Mouse (Mus musculus) testis, adult 2 months (tissue): ENCODE data around the gene Gm5767. TPM values are rescaled to one million over a fixed set of nuclear protein-coding genes. Genes with fewer than 3 reads are reported as not detected.

ENCODE experiments used
- H3K27ac ChIP-seq: fragments of 200-500 bp; 2 replicates; pipeline ENCODE4 v1.5.1; 2012; ENCODE audit warnings: low read depth, low read length; ENCODE audit not compliant: control insufficient read depth, insufficient read depth
- H3K27me3 ChIP-seq: fragments of 200-500 bp; 2 replicates; pipeline ENCODE4 v1.6.1; 2012; ENCODE audit warnings: mild to moderate bottlenecking, low read length, moderate library complexity; ENCODE audit not compliant: control insufficient read depth, insufficient read depth
- H3K36me3 ChIP-seq: fragments of 200-500 bp; 2 replicates; pipeline ENCODE4 v1.6.1; 2012; ENCODE audit warnings: mild to moderate bottlenecking, low read length; ENCODE audit not compliant: control insufficient read depth, insufficient read depth
- H3K4me1 ChIP-seq: fragments of 200-500 bp; 2 replicates; pipeline ENCODE4 v1.6.1; 2012; ENCODE audit warnings: low read length; ENCODE audit not compliant: control insufficient read depth, insufficient read depth
- H3K4me3 ChIP-seq: fragments of 200-500 bp; 2 replicates; pipeline ENCODE4 v1.5.1; 2012; ENCODE audit warnings: low read depth, mild to moderate bottlenecking, low read length, moderate library complexity, mixed read lengths; ENCODE audit not compliant: control insufficient read depth
- CTCF ChIP-seq: fragments of 200-500 bp; IDR thresholded peaks from 2 replicates; pipeline ENCODE4 v1.5.1; 2012; ENCODE audit warnings: low read depth, mild to moderate bottlenecking, inconsistent platforms, low read length, moderate library complexity; ENCODE audit not compliant: control insufficient read depth, insufficient read depth, insufficient replicate concordance
- POLR2A ChIP-seq: fragments of 200-500 bp; IDR thresholded peaks from 2 replicates; pipeline ENCODE4 v1.6.1; 2012; ENCODE audit warnings: low read depth, mild to moderate bottlenecking, inconsistent platforms, low read length, moderate library complexity; ENCODE audit not compliant: control insufficient read depth
- polyA plus RNA-seq: library from polyadenylated mRNA; depleted of rRNA; stranded (reverse); fragments of >200 nt; gene quantifications from 2 replicates; pipeline ENCODE4 v1.2.3, GENCODE M21; 2012

The Gm5767 gene
- polyA plus RNA-seq, 1 experiment = 526 TPM

DNA sequence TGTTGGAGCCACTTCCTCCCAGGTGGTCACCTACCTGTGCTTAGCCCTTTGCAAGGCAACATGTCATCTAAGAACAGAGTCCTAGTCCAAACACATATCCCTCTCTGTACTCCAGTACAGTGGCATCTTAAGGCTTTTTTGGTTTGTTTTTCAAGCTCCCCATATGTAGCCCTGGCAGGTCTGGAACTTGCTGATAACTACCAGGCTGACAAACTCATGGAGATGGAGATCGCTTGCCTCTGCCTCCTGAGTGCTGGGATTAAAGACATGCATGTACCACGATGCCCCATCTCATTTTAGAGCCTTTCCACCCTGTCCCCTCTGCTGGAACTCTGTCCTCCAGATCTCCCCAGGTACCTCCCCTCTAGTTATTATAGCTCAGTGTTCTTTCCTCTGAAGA, 4.3 kb upstream of the Gm5767 start:
- H3K4me1 ChIP-seq = peaks cover 17% of the 10 kb centered on the region

DNA sequence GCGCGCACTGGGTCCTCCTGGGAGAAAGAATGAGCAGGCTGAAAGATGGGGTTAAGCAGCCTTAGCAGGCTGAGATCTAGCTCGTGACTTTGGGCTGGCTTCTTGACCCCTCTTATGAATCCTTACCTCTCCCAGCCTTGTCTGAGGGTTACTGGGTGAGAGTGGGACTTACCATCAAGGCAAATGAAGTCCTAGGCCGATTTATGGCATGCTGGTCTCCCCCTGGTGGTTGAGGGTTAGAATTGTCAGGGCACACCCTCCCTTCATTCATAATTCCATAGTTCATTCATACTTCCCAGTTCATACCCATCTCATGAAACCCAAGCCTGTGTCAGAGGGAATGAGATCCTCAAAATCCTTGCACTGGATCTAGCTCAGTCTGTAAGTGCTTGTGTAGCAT, 3.8 kb upstream of the Gm5767 start:
- Histone ChIP-seq H3K36me3 (no peaks in the 10 kb centered on the region), H3K27ac (no peak overlapping the region), H3K27me3 (no peaks in the 10 kb centered on the region), H3K4me1 (peaks cover 11% of the 10 kb centered on the region), H3K4me3 (no peak overlapping the region)
- TF ChIP-seq CTCF = peak; percentile 45; the same call in 1 of the 2 replicates
- no peak for TF ChIP-seq POLR2A

More for the DNA sequence above, 4.3 kb upstream of the Gm5767 start:
- TF ChIP-seq CTCF (no peak), POLR2A (no peak)
- no peaks in the 10 kb centered on the region for H3K36me3 ChIP-seq
- H3K27ac ChIP-seq = no peak overlapping the region
- H3K4me3 ChIP-seq = no peak overlapping the region
- H3K27me3 ChIP-seq = no peaks in the 10 kb centered on the region

DNA sequence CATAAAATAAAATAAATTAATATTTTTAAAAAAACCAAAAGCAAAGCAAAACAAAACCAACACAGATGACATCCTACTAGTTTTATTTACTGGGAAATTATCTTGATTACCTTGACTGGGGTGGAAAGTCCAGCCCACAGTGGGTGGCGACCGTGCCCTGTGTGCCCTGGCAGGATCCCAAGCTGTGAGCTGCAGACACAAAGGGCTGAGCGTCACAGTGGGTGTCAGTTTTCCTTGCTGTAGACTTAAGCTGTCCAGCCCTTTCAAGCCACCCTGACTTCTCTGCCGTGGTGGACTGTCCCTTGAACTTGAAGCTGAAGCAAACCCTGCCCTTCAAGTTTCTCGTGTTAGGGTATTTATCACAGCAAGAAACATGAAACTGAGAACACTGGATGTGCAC, 2.5 kb upstream of the Gm5767 start:
- Histone ChIP-seq H3K27ac (no peak overlapping the region), H3K27me3 (no peaks in the 10 kb centered on the region), H3K36me3 (no peaks in the 10 kb centered on the region), H3K4me3 (no peak overlapping the region), H3K4me1 (peaks cover 7% of the 10 kb centered on the region)
- TF ChIP-seq POLR2A = no peak
- no peak for TF ChIP-seq CTCF

DNA sequence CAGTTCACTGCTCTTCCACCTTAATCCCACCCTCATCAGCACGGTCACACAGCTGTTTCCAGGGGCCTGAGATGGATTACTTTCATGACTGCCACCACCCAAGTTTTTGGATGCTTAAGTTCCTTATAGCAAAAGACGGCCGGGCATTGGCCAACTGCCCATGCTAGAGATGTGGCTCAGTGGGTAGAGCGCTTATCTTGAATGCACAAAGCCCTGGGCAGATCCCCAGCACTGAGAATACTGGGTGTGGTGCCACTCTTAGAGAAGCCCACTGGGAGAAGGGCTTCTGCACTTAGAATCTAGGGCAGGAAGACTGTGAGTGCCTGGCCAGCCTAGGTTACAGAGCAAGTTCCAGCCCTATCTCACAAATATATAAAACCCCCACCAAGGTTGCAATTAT, 1.9 kb upstream of the Gm5767 start:
- Histone ChIP-seq H3K36me3 (no peaks in the 10 kb centered on the region), H3K27me3 (no peaks in the 10 kb centered on the region), H3K4me1 (peaks cover 6% of the 10 kb centered on the region), H3K4me3 (no peak overlapping the region), H3K27ac (no peak overlapping the region)
- TF ChIP-seq CTCF (no peak), POLR2A (no peak)

DNA sequence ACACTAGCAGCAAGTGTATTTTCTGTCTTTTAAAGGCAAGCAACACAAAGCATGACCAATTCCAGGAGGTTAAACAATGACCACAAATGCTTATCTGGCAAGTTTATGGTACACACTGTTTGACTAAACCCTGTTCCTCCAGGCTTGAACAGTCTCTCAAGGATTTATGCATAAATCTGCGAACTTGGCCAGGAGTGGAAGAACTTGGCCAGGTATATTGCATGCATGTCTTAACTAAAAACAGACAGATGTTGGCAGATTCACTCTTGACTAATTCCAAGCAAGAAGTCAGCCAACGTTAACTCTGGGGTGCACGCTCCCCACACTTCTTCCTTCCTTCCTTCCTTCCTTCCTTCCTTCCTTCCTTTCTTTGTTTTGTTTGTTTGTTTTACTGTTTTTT, 790 bp upstream of the Gm5767 start:
- TF ChIP-seq CTCF = no peak
- TF ChIP-seq POLR2A = no peak
- no peaks in the 10 kb centered on the region for H3K36me3 ChIP-seq
- no peak overlapping the region for H3K27ac ChIP-seq
- H3K27me3 ChIP-seq = no peaks in the 10 kb centered on the region
- H3K4me3 ChIP-seq = no peak overlapping the region; the same call in 1 of the 2 replicates
- peaks cover 2% of the 10 kb centered on the region; the same call in 1 of the 2 replicates for H3K4me1 ChIP-seq

DNA sequence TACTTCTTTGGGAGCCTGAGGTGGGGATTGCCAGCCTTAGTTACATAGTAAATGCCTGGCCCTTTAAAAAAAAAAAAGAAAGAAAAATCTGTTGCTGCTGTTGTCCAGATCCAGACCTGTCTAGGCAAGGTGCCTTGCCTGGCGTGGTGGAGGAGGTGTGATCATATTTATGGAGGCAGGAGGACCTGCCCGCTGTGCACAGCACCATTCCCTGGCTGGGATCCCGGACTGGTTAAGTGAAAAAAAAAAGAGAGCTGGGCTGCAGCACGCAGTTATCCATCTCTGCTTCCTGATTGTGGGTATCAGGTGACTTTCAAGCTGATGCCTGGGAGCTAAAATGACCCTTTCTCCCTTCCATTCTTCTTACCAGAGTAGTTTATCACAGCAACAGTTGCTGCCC, 4.5 kb downstream of the Gm5767 start:
- Histone ChIP-seq H3K27me3 (no peaks in the 10 kb centered on the region), H3K27ac (no peak overlapping the region), H3K4me1 (no peaks in the 10 kb centered on the region), H3K36me3 (no peaks in the 10 kb centered on the region; the same call in 1 of the 2 replicates), H3K4me3 (no peak overlapping the region)
- TF ChIP-seq CTCF (no peak), POLR2A (no peak)

DNA sequence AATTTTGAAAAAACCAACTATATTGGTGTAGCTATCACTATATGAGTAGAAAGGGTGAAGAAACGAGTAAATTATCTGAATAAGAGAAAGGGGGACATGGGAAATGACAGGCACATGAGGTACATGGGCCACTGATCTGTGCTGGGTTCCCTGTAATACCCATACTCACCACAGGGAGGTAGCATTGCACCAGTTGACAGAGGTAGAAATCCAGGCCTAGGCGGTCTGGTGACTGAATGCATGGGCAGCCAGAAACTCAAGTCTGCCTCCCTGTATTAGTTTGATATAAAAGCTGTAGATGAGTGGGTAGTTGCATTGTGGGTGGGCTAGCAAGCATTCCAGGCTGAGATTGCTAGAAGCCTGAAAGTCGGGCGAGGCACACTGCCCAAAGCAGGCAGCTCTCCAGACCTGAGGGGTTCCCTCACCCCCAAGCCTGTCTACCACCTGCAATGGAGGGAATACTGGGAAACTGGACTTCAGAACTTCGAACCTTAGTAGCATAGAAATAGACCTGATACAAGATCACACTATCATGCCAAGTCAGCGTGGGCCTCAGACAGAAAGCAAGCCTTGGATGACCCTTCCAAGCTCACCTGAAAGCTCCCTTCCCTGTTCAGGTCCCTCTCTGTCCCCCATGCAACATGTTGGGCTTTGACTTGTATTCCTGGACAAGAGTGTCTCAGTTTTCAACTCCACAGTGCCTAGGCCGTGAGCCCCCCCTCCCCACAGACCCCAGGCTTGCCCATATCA, 5.7 kb downstream of the Gm5767 start:
- peak; percentile 64; the same call in 1 of the 2 replicates for TF ChIP-seq CTCF
- TF ChIP-seq POLR2A = no peak
- Histone ChIP-seq H3K27me3 (no peaks in the 10 kb centered on the region), H3K4me1 (no peaks in the 10 kb centered on the region), H3K27ac (no peak overlapping the region), H3K36me3 (no peaks in the 10 kb centered on the region; the same call in 1 of the 2 replicates), H3K4me3 (no peak overlapping the region)

DNA sequence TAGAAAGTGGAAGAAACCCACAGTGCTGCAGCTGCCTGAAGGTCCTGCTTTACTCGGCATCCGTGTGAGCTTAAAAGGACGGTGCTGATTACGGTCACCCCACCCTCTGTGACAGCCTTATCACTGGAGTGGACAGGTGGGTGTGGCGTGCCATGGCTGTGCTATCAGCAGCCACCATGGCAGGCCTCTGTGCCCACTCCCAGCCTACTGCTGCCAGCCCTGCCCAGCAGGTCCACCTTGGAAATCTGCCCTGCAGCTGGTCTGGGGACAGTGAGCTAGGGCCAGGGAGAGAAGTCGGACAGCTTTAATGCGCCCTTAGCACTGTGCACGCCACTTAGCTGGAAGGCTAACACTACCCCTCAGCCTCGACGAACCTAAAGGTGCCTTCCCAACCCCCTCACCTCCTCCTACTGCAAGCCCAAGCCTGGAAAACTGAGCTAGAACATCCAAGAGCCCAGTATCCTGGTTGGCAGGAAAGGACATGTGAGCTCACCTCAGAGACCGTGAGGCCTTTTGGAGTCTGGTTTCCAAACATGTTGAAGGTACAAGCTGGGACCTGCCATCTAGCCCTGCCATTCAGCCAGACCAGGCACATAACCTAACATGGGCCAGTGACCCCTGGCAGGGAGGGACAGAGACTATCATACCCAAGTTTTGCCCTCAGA, 6.4 kb downstream of the Gm5767 start:
- no peaks in the 10 kb centered on the region for H3K27me3 ChIP-seq
- no peak overlapping the region for H3K27ac ChIP-seq
- no peak overlapping the region for H3K4me3 ChIP-seq
- H3K36me3 ChIP-seq = no peaks in the 10 kb centered on the region; the same call in 1 of the 2 replicates
- H3K4me1 ChIP-seq = no peaks in the 10 kb centered on the region
- TF ChIP-seq CTCF = no peak
- no peak for TF ChIP-seq POLR2A
